Mouse (Mus musculus) macrophage (primary cell): ENCODE results near the gene Dnah2. TPM values are rescaled to one million over a fixed set of nuclear protein-coding genes. Genes with fewer than 3 reads are reported as not detected.
"Not testable (repeated sequence)": the region's sequence is repeated elsewhere in the genome, so short reads cannot be mapped to it uniquely, and the experiment has no call there.

Source experiments
- H3K27ac ChIP-seq: fragments of 350-480 bp; formaldehyde crosslinking; 2 replicates; pipeline ENCODE4 v1.9.0; 2021
- H3K36me3 ChIP-seq: fragments of 350-480 bp; formaldehyde crosslinking; 2 replicates; pipeline ENCODE4 v1.9.0; 2021; ENCODE audit errors: inconsistent target
- H3K4me3 ChIP-seq: fragments of 350-480 bp; formaldehyde crosslinking; 2 replicates; pipeline ENCODE4 v1.9.0; 2021; ENCODE audit errors: inconsistent target
- H3K79me2 ChIP-seq: fragments of 350-480 bp; formaldehyde crosslinking; 2 replicates; pipeline ENCODE4 v1.9.0; 2021; ENCODE audit errors: inconsistent target
- WGBS: methylation state at CpG from one replicate; pipeline ENCODE4 v1.1.7; 2026; ENCODE audit warnings: inconsistent platforms; ENCODE audit not compliant: missing documents; 5-methylcytosine and 5-hydroxymethylcytosine counted together
- polyA plus RNA-seq: library from polyadenylated mRNA; stranded (reverse); fragments of 250-400 nt; gene quantifications from 3 replicates; pipeline ENCODE4 v1.2.4, GENCODE M21; 2018; ENCODE audit warnings: inconsistent platforms

Gene Dnah2
- polyA plus RNA-seq, 1 experiment from 2014 or later, result 3.0 TPM

DNA sequence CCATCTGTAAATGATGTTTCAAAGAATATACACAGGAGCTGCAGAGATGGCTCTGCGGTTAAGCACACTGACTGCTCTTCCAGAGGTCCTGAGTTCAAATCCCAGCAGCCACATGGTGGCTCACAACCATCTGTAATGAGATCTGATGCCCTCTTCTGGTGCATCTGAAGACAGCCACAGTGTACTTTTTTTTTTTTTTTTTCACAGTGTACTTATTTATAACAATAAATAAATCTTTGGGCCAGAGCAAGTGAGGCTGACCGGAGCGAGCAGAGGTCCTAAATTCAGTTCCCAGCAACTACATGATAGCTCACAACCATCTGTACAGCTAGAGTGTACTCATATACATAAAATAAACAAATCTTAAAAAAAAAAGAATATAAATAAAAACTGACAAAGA lies 18.6 kb downstream of the Dnah2 start:
- not testable (repeated sequence) for H3K36me3 ChIP-seq, H3K79me2 ChIP-seq, H3K4me3 ChIP-seq, H3K27ac ChIP-seq
- 88% methylated on average over 3 of the region's 3 CpGs for WGBS

DNA sequence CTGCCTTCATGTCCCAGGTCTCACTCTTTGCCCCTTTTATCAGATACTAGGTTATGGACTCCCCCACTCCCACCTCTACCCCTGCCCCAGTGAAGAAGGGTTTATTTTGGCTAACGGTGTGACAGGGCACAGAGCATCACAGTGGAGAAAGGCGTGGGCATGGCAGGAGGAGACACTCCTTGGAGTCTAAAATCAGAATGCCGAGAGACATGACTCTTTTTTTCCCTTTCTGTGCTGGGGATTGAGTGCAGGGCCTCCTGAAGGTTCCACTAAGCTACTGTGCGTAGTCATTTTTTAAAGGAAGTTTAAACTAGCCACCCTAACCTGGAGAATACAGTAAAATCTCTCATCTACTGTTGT lies 20.9 kb downstream of the Dnah2 start:
- WGBS, result 96% methylated on average over 4 of the region's 4 CpGs
- Histone ChIP-seq H3K36me3 (no peaks in the 10 kb centered on the region), H3K79me2 (no peaks in the 10 kb centered on the region), H3K4me3 (no peak overlapping the region), H3K27ac (no peak overlapping the region)

DNA sequence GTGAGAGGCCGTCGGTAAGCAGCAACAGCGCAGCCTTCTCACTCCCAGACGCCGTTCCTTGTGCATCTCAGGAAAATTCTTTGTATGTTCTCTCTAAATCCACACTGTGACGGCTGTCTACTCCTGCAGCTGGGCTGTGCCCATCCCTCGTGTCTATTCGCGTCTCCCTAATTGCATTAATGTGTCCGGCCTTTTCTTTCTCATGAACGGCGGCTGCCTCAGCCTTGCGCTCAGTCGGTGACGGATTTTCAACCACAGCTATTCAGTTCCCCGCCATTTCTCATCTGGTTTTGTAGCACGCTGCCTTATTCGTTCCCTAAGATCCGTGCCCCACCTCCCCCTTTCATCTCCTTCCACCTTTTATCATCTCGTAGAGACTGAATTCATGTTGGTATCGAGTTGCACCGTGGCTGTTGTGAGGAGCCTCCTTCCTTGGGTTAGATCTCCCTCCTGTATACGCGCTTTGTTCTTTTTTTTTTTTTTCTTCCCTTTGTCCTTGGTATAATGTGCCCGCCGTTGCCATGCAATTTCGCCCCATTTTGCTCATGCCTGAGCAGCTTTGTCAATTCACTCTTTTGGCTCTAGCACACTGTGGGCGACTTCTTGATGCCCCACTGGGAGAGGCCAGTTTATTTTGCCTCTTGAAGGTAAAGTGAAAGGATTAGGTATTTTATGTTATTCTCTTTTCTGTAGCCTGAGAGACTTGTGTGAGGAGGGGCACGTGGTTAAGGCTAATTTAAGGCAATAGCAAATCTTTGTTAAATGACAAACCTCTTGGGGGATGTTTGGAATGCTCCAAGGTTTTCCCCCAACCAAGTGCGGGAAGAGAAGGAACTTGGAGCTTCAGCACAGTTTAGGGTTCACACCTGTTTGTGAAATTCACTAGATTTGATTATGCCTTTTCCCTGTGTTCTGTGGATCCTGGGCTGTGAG lies 21.5 kb downstream of the Dnah2 start:
- H3K79me2 ChIP-seq, result no peaks in the 10 kb centered on the region
- H3K36me3 ChIP-seq, result no peaks in the 10 kb centered on the region
- no peak overlapping the region for H3K27ac ChIP-seq
- no peak overlapping the region for H3K4me3 ChIP-seq
- WGBS, result 21% methylated on average over 30 of the region's 30 CpGs

DNA sequence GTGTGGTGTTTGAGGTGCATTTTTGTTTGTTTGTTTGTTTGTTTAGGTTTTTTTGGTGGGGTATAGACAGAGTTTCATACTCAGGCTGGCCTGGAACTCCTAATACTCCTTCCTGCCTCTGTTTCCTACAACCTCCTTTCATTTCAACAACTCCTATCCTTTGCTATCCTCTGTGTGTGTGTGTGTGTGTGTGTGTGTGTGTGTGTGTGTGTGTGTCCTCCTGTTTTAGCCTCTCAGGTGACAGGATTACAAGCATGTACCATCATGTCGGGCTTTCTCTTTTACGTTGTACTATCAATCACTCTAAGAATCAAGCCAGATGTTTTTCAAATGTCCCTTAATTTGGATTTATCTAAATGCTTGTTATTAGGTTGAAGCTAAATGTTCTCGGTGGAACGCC lies 22.3 kb downstream of the Dnah2 start:
- H3K79me2 ChIP-seq, result no peaks in the 10 kb centered on the region
- no peak overlapping the region for H3K4me3 ChIP-seq
- no peak overlapping the region for H3K27ac ChIP-seq
- H3K36me3 ChIP-seq, result no peaks in the 10 kb centered on the region
- 76% methylated on average over 2 of the region's 4 CpGs for WGBS

DNA sequence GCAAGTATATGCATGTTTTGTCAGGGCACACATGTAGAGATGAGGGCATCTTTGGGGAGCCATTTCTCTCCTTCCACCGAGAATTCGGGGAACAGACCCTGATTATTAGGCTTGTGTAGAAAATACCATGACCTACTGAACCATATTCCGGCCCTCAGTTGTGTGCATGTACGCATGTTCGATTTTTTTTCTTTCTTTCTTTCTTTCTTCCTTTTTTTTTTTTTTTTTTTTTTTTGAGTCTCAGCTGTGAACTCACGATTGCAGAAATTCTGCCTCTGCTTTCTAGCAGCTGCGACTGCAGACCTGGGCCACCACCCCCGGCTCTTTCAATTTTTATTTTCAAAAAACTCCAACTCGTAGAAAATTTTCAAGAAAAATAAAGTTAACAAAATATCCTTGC lies 23.2 kb downstream of the Dnah2 start:
- Histone ChIP-seq H3K79me2 (no peaks in the 10 kb centered on the region), H3K36me3 (no peaks in the 10 kb centered on the region), H3K27ac (no peak overlapping the region), H3K4me3 (no peak overlapping the region)
- 77% methylated on average over 6 of the region's 9 CpGs for WGBS

DNA sequence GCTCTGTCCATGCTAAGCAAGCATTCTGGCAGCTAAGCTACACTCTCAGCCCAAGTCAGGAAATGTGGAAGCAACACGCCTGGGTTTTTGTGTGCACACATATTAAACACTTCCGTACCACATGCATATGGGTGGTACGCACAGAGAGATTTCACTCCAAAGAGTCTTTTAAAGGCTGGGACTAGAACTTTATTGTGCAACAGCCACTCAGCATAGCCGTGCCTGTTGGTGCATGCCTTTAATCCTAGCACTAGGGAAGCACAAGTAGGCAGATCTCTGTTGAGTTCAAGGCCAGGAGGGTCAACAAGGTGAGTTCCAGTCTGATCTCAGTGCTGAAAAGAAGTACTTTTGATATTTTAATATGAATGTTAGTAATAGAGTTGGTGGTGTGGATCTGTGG lies 25.3 kb downstream of the Dnah2 start:
- Histone ChIP-seq H3K36me3 (no peaks in the 10 kb centered on the region), H3K4me3 (no peak overlapping the region), H3K27ac (no peak overlapping the region), H3K79me2 (no peaks in the 10 kb centered on the region)
- WGBS, result 88% methylated on average over 4 of the region's 4 CpGs

DNA sequence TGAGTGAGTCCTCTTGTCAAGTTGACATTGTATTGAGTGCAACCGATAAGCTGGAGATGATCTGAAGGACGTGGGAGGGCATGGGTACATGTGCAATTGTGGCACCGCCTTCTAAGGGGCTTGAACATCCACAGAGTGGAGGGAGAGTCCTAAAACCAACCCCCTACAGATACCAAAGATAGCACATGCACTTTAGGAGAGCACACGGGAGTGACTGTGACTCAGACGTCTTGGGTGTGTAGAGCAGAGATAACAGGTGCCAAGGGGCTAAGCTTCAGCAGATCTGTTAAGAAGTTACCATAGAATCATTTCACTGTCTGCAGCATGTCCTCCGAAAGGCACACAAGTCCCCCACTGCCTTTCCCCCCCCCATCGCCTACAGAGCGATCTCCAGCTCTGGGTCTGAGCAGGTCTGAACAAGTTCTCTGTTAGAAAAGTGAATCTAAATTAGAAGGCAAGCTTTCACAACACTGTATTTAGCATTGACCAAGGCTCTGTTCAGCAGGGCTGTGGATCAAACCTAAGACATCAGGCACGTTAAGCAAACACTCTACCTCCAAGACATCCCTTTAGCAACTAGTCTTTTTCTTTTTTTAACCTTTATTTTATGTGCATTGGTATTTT lies 27.3 kb downstream of the Dnah2 start:
- WGBS, result 88% methylated on average over 9 of the region's 9 CpGs
- H3K27ac ChIP-seq, result no peak overlapping the region

DNA sequence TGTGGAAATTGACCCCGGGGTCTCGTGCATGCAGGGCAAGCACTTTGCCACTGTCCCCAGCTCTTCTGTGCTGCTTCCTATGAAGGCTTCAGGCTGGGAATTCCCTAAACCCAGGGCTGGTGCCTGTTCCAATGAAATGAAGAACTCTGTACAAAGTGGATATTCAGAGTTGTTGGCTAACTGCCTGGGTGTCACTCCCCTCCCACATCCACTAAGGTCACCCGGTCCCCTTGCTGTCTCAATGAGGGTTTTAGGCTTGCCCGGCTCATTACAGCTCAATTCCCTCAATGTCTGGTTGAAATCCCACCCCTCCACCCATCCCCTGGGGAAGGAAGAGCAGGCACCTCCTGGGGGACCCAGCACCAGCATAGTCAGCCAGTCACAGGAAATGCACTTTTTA lies 28.9 kb downstream of the Dnah2 start:
- Histone ChIP-seq H3K36me3 (no peaks in the 10 kb centered on the region), H3K79me2 (no peaks in the 10 kb centered on the region), H3K27ac (no peak overlapping the region), H3K4me3 (no peak overlapping the region)
- WGBS, result 74% methylated on average over 4 of the region's 4 CpGs

More for the DNA sequence above, 27.3 kb downstream of the Dnah2 start:
- H3K36me3 ChIP-seq, result no peaks in the 10 kb centered on the region
- no peak overlapping the region for H3K4me3 ChIP-seq
- no peaks in the 10 kb centered on the region for H3K79me2 ChIP-seq

DNA sequence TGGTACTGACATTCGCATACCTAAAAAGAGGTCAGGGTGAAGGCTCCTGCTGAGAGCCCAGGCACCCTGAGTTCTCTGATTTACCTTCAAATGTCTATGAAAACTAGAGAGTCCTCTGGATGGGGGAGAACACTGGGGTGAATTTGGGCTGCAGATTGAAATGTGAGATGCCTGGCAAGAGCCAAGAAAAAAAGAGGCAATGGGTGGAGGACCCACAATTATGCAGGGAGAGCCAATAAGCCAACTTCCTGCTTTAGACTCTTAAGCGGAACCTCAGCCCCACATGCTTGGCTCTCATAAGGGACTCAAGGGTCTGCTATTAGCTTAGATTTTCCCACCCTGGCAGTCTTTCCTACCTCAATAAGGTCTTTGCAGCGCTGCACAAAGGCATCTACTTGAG lies 32.2 kb downstream of the Dnah2 start:
- whole genome bisulfite sequencing, result 45% methylated on average over 3 of the region's 3 CpGs
- Histone ChIP-seq H3K4me3 (no peak overlapping the region), H3K27ac (no peak overlapping the region), H3K79me2 (no peaks in the 10 kb centered on the region), H3K36me3 (no peaks in the 10 kb centered on the region)

DNA sequence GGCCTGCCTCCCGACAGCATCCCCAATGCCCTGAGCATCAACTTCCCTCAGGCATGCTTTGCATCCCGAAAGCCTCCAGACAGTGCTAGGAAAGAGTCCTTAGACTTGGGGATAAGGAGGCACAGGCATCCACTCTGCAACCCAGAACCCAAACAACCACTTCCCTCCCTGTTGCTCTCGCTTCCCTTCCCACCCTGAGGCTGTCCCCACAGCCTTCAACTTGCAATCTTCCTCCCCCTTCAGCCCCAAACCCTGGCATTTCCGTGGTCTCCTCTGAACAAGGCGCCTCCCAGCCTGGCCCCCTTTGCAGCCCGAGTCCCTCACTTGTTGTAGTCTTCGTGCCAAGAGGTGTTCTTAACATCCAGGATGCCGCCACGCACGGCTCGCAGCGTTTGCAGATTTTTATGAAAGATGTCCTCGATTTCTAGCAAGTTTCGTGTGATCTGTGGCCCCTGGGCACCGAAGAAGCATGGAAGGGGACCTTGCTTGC lies 32.7 kb downstream of the Dnah2 start:
- Histone ChIP-seq H3K4me3 (no peak overlapping the region), H3K36me3 (no peaks in the 10 kb centered on the region), H3K27ac (no peak overlapping the region), H3K79me2 (no peaks in the 10 kb centered on the region)
- 31% methylated on average over 15 of the region's 15 CpGs for WGBS

DNA sequence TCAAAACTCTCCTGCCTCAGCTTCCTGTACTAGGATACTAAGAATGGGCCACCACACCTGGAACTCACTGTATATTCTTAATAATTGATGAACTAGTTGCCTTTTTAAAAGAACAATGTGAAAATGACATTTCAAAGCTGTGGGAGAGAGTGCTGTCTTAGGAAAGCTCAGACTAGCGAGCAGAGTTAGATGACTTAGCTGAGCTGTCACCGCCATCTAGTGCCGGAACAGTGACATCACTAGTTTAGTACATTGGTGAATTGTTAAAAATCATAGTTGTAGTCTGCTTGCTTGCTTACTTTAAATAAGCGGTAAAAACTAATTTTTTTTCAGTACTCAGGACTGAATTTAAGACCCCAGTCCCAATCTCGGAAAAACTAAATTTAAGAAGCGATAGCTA lies 35.1 kb downstream of the Dnah2 start:
- Histone ChIP-seq H3K4me3 (no peak overlapping the region), H3K79me2 (no peaks in the 10 kb centered on the region), H3K27ac (no peak overlapping the region), H3K36me3 (no peaks in the 10 kb centered on the region)
- WGBS, result 11% methylated on average over 6 of the region's 6 CpGs

DNA sequence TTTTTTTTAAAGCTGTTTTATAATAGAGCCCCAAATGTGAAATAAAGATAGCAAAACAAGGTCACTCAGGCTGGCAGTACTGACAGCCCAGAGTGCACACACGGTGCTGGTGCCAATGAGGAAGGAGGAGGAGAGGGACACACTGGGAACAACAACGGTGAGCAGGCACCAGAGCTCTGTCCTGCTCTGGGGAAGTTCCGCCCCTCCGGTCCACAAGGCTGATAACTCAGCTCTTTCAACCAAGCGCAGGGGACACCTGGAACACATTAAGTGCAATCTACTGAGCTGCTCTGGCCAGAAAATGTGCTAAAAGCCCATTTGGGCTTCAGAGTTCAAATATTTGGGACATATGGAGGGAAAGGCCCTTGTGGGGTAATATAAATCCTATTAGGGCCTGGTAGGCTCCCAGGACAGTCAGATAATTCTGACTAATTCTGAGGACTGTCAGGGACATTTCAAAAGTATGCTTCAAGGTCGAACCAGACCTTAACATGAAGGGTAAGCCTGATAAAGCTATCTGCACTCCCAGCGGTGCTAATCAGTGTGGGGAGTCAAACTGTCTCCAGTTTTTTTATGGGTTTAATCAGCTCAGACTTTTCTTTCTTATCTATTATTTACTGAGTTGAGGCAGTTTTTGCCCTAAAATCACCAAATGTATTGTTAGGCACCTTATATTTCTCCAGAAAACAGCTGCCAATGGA lies 38.0 kb downstream of the Dnah2 start:
- H3K27ac ChIP-seq, result no peak overlapping the region
- 75% methylated on average over 7 of the region's 7 CpGs for WGBS
- H3K4me3 ChIP-seq, result no peak overlapping the region
- H3K79me2 ChIP-seq, result no peaks in the 10 kb centered on the region
- H3K36me3 ChIP-seq, result no peaks in the 10 kb centered on the region

DNA sequence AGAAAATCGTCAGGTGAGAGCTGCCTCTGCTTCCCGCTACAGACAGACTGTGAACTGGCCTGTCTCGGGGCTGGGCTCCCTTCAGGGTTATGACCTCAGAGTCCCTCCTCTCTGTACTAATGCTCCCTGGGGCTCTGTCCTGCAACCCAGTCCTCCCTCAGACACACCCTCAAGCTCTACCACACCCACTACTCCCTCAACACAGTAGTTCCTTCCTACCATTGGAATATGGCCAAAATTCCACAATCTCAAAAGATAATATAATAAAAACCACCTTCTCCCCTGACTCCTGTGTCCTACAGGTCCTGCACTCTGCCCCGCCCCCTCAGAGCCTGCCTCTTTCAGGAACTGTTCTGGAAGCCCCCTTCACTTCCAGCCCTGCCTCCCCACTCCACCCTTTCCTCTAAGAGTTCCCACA lies 45.0 kb downstream of the Dnah2 start:
- Histone ChIP-seq H3K27ac (no peak overlapping the region), H3K79me2 (no peaks in the 10 kb centered on the region), H3K4me3 (no peak overlapping the region), H3K36me3 (no peaks in the 10 kb centered on the region)
- WGBS, result 71% methylated on average over 4 of the region's 4 CpGs

DNA sequence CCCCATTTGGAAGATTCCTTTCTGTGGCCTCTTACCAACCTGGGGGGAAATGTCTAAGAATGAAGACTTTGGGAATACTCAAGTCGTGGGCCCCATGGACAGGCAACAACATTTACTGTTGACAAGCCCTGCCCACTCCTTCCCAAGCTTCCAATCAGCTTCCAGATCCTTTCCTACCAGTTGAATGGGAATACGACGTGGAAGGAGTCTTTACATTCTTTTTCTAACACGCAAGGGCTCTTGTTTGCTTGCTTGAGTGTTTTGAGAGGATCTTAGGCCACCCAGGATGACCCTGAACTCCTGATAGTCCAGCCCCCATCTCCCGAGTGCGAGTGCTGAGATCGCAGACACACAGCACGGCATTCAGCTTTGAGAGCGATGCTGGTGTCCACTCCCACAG lies 47.4 kb downstream of the Dnah2 start:
- Histone ChIP-seq H3K79me2 (no peaks in the 10 kb centered on the region), H3K4me3 (no peak overlapping the region), H3K36me3 (no peaks in the 10 kb centered on the region), H3K27ac (no peak overlapping the region)
- WGBS, result 89% methylated on average over 9 of the region's 9 CpGs

DNA sequence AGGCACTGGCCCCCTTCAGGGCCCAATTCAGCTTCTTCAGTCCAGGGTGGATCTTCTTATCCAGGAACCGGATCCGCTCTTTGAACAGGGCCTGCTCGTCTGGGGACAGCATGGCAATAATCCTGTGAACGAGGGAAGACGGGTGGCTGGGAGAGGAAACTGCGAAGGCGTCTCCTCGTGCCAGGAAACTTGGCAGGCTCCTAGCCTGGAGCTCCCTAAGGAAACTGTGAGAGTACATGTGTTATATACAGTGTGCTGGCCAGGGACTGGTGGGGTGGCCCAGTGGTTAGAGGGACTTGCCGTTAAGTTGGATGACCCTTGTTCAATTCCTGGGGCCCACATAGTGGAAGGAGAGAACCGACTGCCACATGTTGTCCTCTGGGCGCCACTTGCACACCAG lies 49.8 kb downstream of the Dnah2 start:
- 96% methylated on average over 11 of the region's 11 CpGs for WGBS

More for the DNA sequence above, 49.8 kb downstream of the Dnah2 start:
- no peak overlapping the region for H3K27ac ChIP-seq
- no peaks in the 10 kb centered on the region for H3K36me3 ChIP-seq
- no peak overlapping the region for H3K4me3 ChIP-seq
- H3K79me2 ChIP-seq, result no peaks in the 10 kb centered on the region
